Mouse (Mus musculus) heart, adult 2 months (tissue): ENCODE data around the gene Mpst.

Source experiments
- CTCF ChIP-seq: fragments of 200-600 bp; IDR thresholded peaks from 2 replicates; pipeline ENCODE4 v1.8.1; 2022; ENCODE audit warnings: antibody characterized with exemption, mild to moderate bottlenecking, moderate library complexity
- EP300 ChIP-seq: fragments of 200-500 bp; IDR thresholded peaks from 2 replicates; pipeline ENCODE4 v1.6.1; 2011; ENCODE audit warnings: low read depth, low read length, control low read depth; ENCODE audit not compliant: insufficient read depth
- POLR2A ChIP-seq: fragments of 200-500 bp; IDR thresholded peaks from 2 replicates; pipeline ENCODE4 v1.6.1; 2011; ENCODE audit warnings: mild to moderate bottlenecking, low read depth, low read length, control low read depth; ENCODE audit not compliant: insufficient read depth

- no peak for TF ChIP-seq CTCF
- 0 out of 2 replicates have a peak, but pooled peaks have one; percentile 43 for TF ChIP-seq POLR2A
- no peak for TF ChIP-seq EP300
These were observed 22.3 kb downstream of the Mpst start, which contains the start of gene Kctd17 for GRCm38 (mm10) chr15:78428391-78429138.
